Mouse (Mus musculus) left cerebral cortex, adult 2 months (tissue): ENCODE results near the gene Aff3. TPM values are rescaled to one million over a fixed set of nuclear protein-coding genes. Genes with fewer than 3 reads are reported as not detected.
A peak's percentile ranks its signal among the peaks of the same experiment; 100 is the strongest.

Source experiments
- DNase-seq, 2 experiments: peaks; one replicate each; pipeline ENCODE4 v3.0.0; 2021 to 2022; ENCODE audit warnings: low spot score in 2 of 2, mixed read lengths in 1 of 2; ENCODE audit errors: extremely low spot score in 1 of 2
- H3K27ac ChIP-seq: fragments of 200-600 bp; 2 replicates; pipeline ENCODE4 v1.8.1; 2022
- H3K4me3 ChIP-seq: fragments of 200-600 bp; 2 replicates; pipeline ENCODE4 v1.8.1; 2022
- CTCF ChIP-seq: fragments of 200-600 bp; IDR thresholded peaks from 2 replicates; pipeline ENCODE4 v1.8.1; 2022; ENCODE audit warnings: antibody characterized with exemption, mild to moderate bottlenecking, moderate library complexity
- intact Hi-C: fragments of 180-260 bp; cut with DNase I; formaldehyde crosslinking; loops from one replicate; pipeline ENCODE4 v1.15.1; 2025
- total RNA-seq, 2 experiments: library from RNA; stranded (reverse); gene quantifications; 2 replicates each; pipeline ENCODE4 v1.2.3; 2021

The Aff3 gene
- total RNA-seq, 2 experiments from 2014 or later, result 98.8 to 108 TPM

GRCm38 (mm10) chr1:38451367-38451766 is 213.4 kb downstream of the Aff3 start:
- DNase-seq, result no peak
- intact Hi-C loops, result no loop called here
- no peak overlapping the region for H3K4me3 ChIP-seq
- TF ChIP-seq CTCF, result no peak
- H3K27ac ChIP-seq, result no peak overlapping the region

GRCm38 (mm10) chr1:38450677-38451076 is 214.1 kb downstream of the Aff3 start:
- Histone ChIP-seq H3K27ac (peak overlapping the region; percentile 9), H3K4me3 (no peak overlapping the region)
- no peak for TF ChIP-seq CTCF
- intact Hi-C loops, result no loop called here
- peak; percentile 29 to 64 for DNase-seq

GRCm38 (mm10) chr1:38449816-38450478 is 214.8 kb downstream of the Aff3 start:
- no peak for DNase-seq
- Histone ChIP-seq H3K27ac (peak overlapping the region; percentile 9), H3K4me3 (no peak overlapping the region)
- intact Hi-C loops, result no loop called here
- TF ChIP-seq CTCF, result no peak

- DNase-seq, result no peak
- Histone ChIP-seq H3K4me3 (no peak overlapping the region), H3K27ac (no peak overlapping the region)
- TF ChIP-seq CTCF, result no peak
- intact Hi-C loops, result no loop called here
Observed at GRCm38 (mm10) chr1:38448854-38449253, 215.9 kb downstream of the Aff3 start.

GRCm38 (mm10) chr1:38447581-38447980 is 217.2 kb downstream of the Aff3 start:
- Histone ChIP-seq H3K4me3 (no peak overlapping the region), H3K27ac (no peak overlapping the region)
- intact Hi-C loops, result no loop called here
- no peak for TF ChIP-seq CTCF
- no peak for DNase-seq

- intact Hi-C loops, result no loop called here
- no peak for TF ChIP-seq CTCF
- H3K4me3 ChIP-seq, result no peak overlapping the region
- H3K27ac ChIP-seq, result peak overlapping the region; percentile 33
- DNase-seq, result no peak
Observed at GRCm38 (mm10) chr1:38446152-38446820, 218.5 kb downstream of the Aff3 start.

GRCm38 (mm10) chr1:38442887-38443286 is 221.9 kb downstream of the Aff3 start:
- intact Hi-C loops, result no loop called here
- no peak overlapping the region for H3K4me3 ChIP-seq
- DNase-seq, result no peak
- H3K27ac ChIP-seq, result no peak overlapping the region
- TF ChIP-seq CTCF, result no peak

- no peak overlapping the region for H3K27ac ChIP-seq
- intact Hi-C loops, result no loop called here
- DNase-seq, result no peak
- no peak overlapping the region for H3K4me3 ChIP-seq
- TF ChIP-seq CTCF, result no peak
Observed at GRCm38 (mm10) chr1:38442479-38442878, 222.3 kb downstream of the Aff3 start.

- Histone ChIP-seq H3K27ac (no peak overlapping the region), H3K4me3 (no peak overlapping the region)
- intact Hi-C loops, result no loop called here
- no peak for DNase-seq
- TF ChIP-seq CTCF, result no peak
Observed at GRCm38 (mm10) chr1:38441800-38442199, 223.0 kb downstream of the Aff3 start.

- intact Hi-C loops, result no loop called here
- no peak for DNase-seq
- Histone ChIP-seq H3K27ac (no peak overlapping the region), H3K4me3 (no peak overlapping the region)
- no peak for TF ChIP-seq CTCF
Observed at GRCm38 (mm10) chr1:38440471-38440815, 224.3 kb downstream of the Aff3 start.

- H3K4me3 ChIP-seq, result no peak overlapping the region
- no peak overlapping the region for H3K27ac ChIP-seq
- no peak for DNase-seq
- no peak for TF ChIP-seq CTCF
- intact Hi-C loops, result loop anchor here (2.0 to 5.0 kb wide), 3 partner anchors 83 to 287 kb away; no protein-coding TSS in a partner anchor
Observed at GRCm38 (mm10) chr1:38439751-38440470, 224.8 kb downstream of the Aff3 start.

- no peak overlapping the region for H3K4me3 ChIP-seq
- DNase-seq, result peak; percentile 59 to 81
- intact Hi-C loops, result loop anchor here (1.0 to 5.0 kb wide), 6 partner anchors 9 to 289 kb away; no protein-coding TSS in a partner anchor
- peak overlapping the region; percentile 42; the same call in 1 of the 2 replicates for H3K27ac ChIP-seq
- TF ChIP-seq CTCF, result no peak
Observed at GRCm38 (mm10) chr1:38438447-38438846, 226.3 kb downstream of the Aff3 start.
